14 mouse cellular contexts compared by ENCODE assay signal in genomic region chr11:80171884-80172283, GRCm38 (mm10). TPM values are rescaled to one million over a fixed set of nuclear protein-coding genes. Genes with fewer than 3 reads are reported as not detected.
DNase-seq lines count a peak whose midpoint lies in the region; ATAC-seq lines count a peak whose summit lies in the region.
"Had no signal": no experiment of that assay in that cellular context is flagged by ENCODE, and none has a peak within 500 bp of the region (broad histone marks: within the 10 kb centered on the region; RNA-seq: fewer than 3 reads in every experiment).

No protein-coding gene starts in this region.

- DNase-seq in lung, postnatal 36 days = peak; percentile 52
- DNase-seq in lung, postnatal 10 days = no peak
- peak; percentile 73 for DNase-seq in adrenal gland, postnatal 10 days
- DNase-seq in kidney, postnatal 14 days = peak; percentile 87
- no peak for DNase-seq in cerebellum, adult 11-12 months
- no peak for DNase-seq in embryo, embryonic 10 days (ENCODE audit: low spot score)
- DNase-seq in thymus, postnatal 10 days (ENCODE audit: low spot score in 2 of 2) = no peak
- DNase-seq: cerebellum, postnatal 25 days had no signal

- no peaks in the 10 kb centered on the region for H3K4me1 ChIP-seq in stomach, embryonic 16.5 days (ENCODE audit: control insufficient read depth, insufficient read depth, low read length)
- H3K4me1 ChIP-seq: hindbrain, embryonic 13.5 days; stomach, embryonic 15.5 days had no signal

- no peaks in the 10 kb centered on the region for H3K36me3 ChIP-seq in stomach, embryonic 16.5 days (ENCODE audit: control insufficient read depth, insufficient read depth, low read length)
- H3K36me3 ChIP-seq: G1E; heart, embryonic 13.5 days; hindbrain, embryonic 13.5 days; stomach, embryonic 15.5 days had no signal

- H3K9me3 ChIP-seq in stomach, embryonic 16.5 days (replicated peaks; ENCODE audit: control insufficient read depth, low read length) = no peaks in the 10 kb centered on the region
- H3K9me3 ChIP-seq: G1E; heart, embryonic 13.5 days; hindbrain, embryonic 13.5 days; stomach, embryonic 15.5 days had no signal

- 67% methylated on average over 4 of the region's 4 CpGs for WGBS in stomach, embryonic 16.5 days

- no peak overlapping the region for H3K4me3 ChIP-seq in stomach, embryonic 16.5 days (replicated peaks; ENCODE audit: low read length)
- H3K4me3 ChIP-seq: heart, embryonic 13.5 days; hindbrain, embryonic 13.5 days; stomach, embryonic 15.5 days had no signal

- no peak overlapping the region for H3K9ac ChIP-seq in stomach, embryonic 16.5 days (ENCODE audit: low read length)
- H3K9ac ChIP-seq: heart, embryonic 13.5 days; hindbrain, embryonic 13.5 days; stomach, embryonic 15.5 days had no signal

- ATAC-seq in stomach, embryonic 16.5 days (ENCODE audit: insufficient read depth, low FRiP score) = peak; percentile 15; the same call in 1 of the 2 replicates

- no peaks in the 10 kb centered on the region for H3K27me3 ChIP-seq in stomach, embryonic 16.5 days (ENCODE audit: control insufficient read depth, insufficient read depth, low read length)
- H3K27me3 ChIP-seq: heart, embryonic 13.5 days; hindbrain, embryonic 13.5 days; stomach, embryonic 15.5 days had no signal

- no peak overlapping the region for H3K27ac ChIP-seq in stomach, embryonic 16.5 days (ENCODE audit: low read length)
- H3K27ac ChIP-seq: heart, embryonic 13.5 days; hindbrain, embryonic 13.5 days; stomach, embryonic 15.5 days had no signal

- no peak overlapping the region for H3K4me2 ChIP-seq in stomach, embryonic 16.5 days (ENCODE audit: low read depth, low read length)
- H3K4me2 ChIP-seq: heart, embryonic 13.5 days; hindbrain, embryonic 13.5 days; stomach, embryonic 15.5 days had no signal

RNA-seq across cellular contexts. Expression of gene Rnf135, which starts 11.8 kb away (rescaled TPM):
- 10 to 100 TPM in 1 of 2 experiments, 1 to 10 TPM in 1; 6.9 to 11.0 TPM for total RNA-seq in adrenal gland, postnatal 10 days (2021)
- polyA plus RNA-seq in stomach, embryonic 16.5 days (2015; fragmentation: Nextera tagmentation; extraction: Ambion mirVana) = 11.6 and 13.3 TPM in 2 replicates

RNA-seq across cellular contexts. Expression of gene Adap2, which starts 18.0 kb away (rescaled TPM):
- 10 to 100 TPM; 10.4 to 12.5 TPM for total RNA-seq in adrenal gland, postnatal 10 days (2021)
- polyA plus RNA-seq in stomach, embryonic 16.5 days (2015; fragmentation: Nextera tagmentation; extraction: Ambion mirVana) = 4.4 and 5.6 TPM in 2 replicates
- total RNA-seq: G1E; megakaryocyte-erythroid progenitor cell, adult 5-6 weeks had no signal
- polyA plus RNA-seq: G1E had no signal

RNA-seq across cellular contexts. Expression of gene Tefm, which starts 29.9 kb away (rescaled TPM):
- total RNA-seq in adrenal gland, postnatal 10 days (2021) = 10 to 100 TPM; 23.1 to 28.1 TPM
- polyA plus RNA-seq in stomach, embryonic 16.5 days (2015; fragmentation: Nextera tagmentation; extraction: Ambion mirVana) = 22.6 and 23.0 TPM in 2 replicates

RNA-seq across cellular contexts. Expression of gene Rhot1, which starts 36.9 kb away (rescaled TPM):
- 10 to 100 TPM; 56.5 to 69.3 TPM for total RNA-seq in adrenal gland, postnatal 10 days (2021)
- 43.8 and 48.3 TPM in 2 replicates for polyA plus RNA-seq in stomach, embryonic 16.5 days (2015; fragmentation: Nextera tagmentation; extraction: Ambion mirVana)

Comparison
In these comparisons a context has a peak if more than half of its experiments do, and no peak if none do; other contexts are left out.
1. DNase-seq: peak in lung, postnatal 36 days (single experiment), adrenal gland, postnatal 10 days (single experiment) and kidney, postnatal 14 days (single experiment); none in lung, postnatal 10 days (single experiment), cerebellum, adult 11-12 months (single experiment), embryo, embryonic 10 days (single experiment) and thymus, postnatal 10 days (0 of 2).